Mouse (Mus musculus) cerebellum, adult 11-12 months (tissue): ENCODE measurements around the gene Chrm3.

Experiments used
- DNase-seq: peaks from one replicate; pipeline ENCODE4 v3.0.0; 2022

Chrm3 gene

DNA sequence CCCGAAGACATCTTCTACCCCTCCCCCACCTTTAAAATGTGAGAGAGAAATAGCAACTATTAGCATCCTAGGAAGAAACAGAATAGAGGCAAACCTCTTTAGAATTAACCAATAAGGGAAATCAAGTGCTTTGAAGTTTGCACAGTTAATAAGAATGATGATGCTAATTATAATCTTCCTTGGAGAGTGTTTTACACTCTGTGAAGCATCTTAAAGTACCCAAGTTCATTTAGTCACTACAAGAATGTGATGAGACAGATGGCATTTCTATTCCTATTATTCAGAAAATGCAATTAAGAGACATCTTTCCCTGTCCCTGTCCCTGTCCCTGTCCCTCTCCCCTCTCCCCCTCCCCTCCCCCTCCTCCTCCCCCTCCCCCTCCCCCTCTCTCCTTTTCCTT lies 382.9 kb downstream of the Chrm3 start:
- DNase-seq = no peak

DNA sequence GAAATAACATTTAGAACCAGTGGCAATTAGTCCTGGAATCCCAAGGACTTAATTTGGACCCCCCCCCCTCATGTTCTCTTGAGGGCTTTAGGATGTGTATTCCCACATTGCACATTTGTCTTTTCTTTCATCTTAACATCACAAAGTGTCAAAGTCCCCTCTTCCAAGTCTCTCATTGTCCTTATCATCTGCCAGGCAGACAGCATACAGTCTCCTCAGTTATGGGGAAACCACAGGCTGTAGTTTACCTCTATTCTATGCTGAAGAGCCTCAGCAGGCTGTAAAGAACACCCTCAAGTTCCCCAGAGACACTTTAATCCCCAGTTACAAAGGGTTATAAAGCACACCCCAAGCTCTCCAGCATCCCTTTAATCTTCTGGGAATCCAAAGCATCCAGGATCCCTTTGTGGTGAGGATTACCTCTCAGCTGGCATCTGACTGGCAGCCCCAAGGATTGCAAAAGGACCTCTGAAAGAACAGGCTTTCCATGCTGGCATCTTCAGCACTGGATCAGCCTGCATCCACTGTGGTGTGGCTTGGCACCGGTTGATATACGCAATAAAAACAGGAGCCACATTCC lies 386.8 kb downstream of the Chrm3 start:
- no peak for DNase-seq

DNA sequence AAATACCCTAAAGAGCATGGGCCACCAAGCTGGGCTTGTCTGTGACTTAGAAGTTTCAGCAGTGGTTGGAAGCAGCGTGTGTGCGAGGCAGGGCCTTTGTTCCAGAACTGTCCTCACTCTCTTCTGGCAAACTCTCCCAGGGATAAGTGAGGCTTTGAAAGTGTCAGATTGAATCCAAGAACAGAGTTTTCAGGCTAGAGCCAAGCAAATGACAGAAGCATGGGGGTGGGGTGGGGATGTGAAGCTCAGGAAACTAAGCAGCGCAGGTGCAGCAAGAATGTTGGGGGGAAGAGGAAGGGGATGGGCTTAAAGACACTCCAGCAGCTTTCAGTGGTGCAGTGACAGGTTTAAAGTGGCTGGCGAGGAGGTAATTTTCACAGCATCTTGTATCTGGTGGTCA lies 388.8 kb downstream of the Chrm3 start:
- no peak for DNase-seq

DNA sequence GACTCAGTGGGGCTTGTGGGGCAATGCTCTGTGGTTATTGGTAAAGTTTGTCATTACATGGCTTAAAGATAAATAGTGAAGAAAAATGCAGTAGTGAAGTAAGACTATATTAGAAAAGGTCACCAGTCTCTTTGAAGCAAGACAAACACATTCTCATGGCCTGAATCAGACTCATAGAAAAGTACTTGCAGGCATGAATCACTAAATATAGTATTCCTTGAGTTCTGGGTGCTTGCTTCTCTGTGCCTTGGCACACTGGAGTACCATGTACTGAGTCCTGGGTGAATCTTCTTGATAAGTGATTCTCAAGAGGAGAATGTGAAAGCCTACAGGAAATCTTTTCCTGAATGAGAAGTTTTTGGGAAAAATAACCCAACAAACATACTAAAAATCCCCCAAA lies 408.0 kb downstream of the Chrm3 start:
- DNase-seq = no peak

DNA sequence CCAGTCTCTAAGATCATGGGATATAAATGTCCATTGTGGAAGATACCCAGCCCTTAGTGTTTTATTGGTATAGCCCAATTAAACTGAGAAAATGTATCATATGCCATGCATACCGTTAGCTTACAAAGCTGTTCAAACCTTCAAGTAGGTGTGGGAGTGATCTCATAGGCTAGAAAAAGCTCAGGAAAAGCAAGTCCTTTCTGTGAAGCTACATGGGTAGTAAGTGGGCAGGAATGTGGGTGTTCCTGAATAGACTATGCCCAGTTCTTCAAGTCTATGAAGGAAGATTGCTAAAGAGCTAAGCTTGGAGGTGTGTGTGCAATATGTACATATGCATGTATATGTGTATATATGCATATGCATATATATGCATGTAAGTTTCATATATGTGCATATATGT lies 409.3 kb downstream of the Chrm3 start:
- no peak for DNase-seq

DNA sequence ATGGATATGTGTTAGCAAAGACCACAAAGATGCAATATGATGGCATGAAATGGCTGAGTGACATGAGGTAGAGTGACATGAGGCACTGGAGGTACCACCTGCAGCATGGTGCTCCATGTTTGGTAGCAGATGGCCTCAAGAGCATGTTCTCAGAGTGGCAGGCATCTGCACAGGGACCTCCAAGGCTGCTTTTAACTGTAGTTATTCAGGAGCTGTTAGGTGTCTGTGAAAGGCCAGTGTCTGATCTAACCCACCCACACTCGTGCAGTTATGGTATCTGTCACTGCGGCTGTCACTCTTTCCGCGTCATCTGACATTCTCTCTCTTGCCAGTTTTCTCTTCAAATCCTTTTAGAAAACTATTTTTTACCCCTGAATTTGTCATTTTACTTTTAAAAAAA lies 411.6 kb downstream of the Chrm3 start:
- DNase-seq = no peak

DNA sequence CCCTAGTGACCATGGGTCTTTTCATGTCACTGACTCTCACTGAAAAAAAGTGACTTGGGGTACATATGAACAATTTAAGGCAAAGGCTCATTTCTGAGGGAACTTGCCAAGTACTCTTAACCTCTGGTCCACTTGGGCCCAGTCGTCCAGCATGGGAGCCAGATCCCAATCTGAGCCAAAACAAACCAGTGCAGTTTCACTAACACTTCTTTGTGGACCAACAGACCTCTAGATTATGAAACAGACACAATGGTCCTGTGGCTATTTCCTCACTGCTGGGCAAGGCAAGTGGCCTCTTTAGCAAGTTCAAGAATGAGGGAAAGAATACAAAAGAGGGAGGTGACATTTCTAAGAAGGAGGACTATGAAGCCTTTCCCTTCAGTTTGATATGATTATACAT lies 420.5 kb downstream of the Chrm3 start:
- DNase-seq = no peak

DNA sequence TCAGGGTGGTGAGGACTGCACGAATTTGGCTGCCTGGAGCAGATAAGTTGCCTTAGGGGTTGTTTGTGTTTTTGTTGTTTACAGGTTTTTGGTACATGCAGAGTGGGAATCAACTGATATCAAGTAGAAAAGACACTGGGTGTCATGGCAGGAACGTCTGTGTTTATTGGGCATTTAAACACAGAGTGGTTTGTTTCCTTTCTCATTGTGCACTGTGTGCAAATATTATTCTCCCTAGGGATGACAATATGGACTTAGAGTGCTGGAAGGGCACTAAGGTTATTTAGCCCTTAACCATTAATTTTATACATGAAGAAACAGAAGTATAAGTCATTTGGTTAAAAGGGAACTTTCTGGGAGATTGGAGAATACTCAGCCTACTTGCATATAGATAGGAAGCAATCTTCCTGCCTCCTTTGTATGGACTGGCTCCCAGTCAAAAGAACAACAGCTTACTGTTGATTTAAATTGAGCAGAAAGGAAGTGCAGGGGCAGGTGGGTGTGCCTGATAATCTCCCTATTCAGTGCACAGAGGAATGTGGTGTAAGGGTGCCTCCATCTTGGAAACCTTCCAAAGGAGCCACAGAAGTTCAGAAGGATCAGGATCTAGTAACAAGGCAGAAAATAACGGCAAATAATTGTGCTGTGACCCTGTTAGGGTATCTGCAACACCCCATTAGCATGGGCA lies 421.7 kb downstream of the Chrm3 start:
- DNase-seq = no peak

DNA sequence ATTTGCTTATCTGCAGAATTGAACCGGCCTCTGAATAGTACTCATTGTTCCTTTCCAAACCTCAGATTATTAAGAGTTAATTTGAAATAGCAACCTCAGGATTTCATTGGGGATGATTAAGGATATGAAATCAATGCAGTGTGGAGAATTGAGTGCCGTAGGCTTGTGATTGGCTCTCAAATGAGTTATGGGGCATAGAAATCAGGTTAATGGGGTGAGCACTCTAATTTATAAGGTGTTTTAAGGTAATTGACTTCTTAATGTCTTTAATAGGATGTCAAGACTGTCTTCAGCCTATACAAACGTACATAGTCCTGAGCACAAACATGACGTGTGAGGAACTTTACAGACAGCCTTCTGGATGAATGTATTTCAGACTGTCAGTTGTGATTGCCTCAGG lies 427.9 kb downstream of the Chrm3 start:
- DNase-seq = no peak

DNA sequence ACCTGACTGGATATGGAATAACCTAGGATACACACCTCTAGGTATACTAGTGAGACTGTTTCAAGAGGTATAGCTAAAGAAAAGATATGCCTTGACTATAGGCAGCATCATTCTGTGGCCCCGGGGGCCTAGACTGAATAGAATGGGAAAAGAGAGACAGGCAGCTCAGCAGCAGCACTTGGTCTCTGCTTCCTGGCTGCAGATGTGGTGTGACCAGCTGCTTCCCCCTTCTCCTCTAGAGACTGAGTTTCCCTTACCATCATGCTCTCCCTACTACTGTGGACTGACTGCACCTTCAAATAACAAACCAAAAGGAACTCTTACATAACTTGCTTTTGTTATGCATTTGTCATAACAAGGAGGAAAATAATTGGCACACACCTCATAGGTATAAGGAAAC lies 430.0 kb downstream of the Chrm3 start:
- DNase-seq = no peak

DNA sequence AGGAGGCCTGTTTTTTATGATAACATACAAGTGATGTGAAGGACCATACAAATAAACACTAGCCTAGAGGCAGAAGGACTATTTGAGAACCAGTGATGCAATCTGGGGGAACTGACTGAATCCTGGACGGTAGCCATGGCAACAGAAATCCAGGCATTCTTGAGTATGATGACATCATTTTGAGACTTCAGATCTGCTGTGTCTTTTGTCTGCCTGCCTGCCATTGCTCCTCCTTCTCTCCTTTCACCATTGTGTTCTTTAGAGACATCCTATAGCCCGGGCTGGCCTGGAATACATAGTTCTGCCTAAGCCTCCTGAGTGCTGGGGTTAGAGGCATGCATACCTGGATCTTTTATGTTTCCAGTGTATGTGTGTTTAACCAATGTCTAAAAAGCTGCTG lies 430.7 kb downstream of the Chrm3 start:
- no peak for DNase-seq

DNA sequence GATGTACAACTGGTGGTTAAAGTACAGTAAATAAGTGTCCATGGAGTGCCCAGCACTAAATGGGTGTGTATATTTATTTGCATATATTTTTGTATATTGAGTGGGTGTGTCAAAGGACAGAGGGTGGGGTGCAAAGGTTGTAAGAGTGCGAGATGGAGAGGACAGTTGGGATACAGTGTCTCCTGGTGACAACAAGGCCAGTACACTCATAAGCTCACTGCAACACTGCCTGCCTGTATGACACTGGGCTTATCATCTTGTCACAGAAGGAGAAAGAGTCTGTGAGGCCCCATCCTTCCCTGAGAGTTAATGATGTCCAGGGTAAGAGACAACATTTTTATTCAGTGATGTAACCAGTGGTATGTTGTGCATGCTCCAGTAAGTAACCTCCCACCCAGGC lies 439.5 kb downstream of the Chrm3 start:
- no peak for DNase-seq

DNA sequence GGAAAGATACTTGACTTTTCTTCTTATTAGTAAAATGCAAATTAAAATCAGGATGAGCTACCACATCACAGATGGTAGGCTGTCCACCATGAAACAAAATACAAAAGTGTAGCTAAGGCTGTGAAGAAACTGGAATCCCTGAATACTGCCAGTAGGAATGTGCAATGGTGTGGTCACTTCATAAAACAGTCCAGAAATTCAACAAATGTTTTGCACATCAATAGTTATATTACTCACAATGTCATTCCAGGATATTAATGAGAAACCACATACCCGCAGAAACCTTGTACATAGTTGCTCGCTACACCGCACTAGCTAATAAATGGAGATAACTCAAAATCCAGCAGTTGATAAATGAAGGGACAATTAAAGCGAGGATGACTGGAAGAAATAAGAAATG lies 447.9 kb downstream of the Chrm3 start:
- DNase-seq = no peak

DNA sequence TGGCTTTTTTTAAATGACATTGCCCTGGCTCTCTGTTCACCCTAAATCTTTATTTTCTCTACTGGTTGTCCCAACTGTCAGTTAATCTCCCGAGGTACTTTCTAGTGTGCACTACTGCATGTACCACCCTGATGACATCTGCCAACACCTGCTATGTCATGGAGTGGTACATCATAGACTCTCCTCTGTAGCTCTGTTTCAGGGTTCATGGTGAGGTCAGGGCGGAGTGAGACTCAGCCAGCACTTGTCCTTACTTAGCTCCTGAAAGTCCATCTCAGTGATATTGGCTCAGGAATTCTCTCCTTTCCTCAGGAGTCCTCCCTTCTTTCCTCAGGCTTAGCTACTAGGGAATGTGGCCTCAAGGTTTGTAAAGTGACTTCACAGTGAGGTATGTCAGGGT lies 451.9 kb downstream of the Chrm3 start:
- DNase-seq = no peak

DNA sequence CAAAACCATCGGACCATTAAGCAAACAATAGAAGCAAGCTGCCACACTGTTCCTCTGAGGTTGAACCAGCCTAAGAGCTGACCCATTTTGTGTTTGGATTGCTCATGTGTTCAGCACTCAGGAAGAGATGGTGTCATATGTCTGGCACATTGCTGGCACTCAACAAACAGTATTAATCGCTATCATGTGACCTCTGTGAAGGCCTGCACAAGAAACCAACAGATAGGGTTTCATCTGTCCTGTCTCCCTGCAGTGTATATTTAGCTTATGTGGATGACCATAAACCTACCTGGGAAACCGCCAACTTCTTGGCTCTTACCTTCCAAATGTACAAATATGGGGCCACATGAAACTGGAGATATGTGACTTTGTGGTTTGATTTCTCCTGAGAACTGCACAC lies 453.4 kb downstream of the Chrm3 start:
- DNase-seq = no peak

DNA sequence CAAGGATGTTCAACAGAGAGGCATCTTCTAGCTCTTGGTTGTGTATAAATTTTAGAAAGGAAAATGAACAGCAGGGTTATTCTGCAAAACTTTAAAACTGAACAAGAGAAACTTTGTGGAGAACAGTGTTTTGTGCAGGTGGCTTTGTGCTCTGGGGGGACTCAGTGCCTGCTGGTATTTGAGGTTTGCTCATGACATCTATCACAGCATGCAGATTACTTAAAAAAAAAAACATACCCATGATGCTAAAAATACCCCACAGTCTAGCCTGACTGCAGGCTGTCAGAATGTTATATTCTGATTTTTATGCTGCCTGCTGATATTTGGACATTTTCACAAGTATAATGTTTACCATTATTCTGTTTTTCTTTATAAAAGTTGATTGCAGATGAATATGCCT lies 456.2 kb downstream of the Chrm3 start:
- DNase-seq = no peak

DNA sequence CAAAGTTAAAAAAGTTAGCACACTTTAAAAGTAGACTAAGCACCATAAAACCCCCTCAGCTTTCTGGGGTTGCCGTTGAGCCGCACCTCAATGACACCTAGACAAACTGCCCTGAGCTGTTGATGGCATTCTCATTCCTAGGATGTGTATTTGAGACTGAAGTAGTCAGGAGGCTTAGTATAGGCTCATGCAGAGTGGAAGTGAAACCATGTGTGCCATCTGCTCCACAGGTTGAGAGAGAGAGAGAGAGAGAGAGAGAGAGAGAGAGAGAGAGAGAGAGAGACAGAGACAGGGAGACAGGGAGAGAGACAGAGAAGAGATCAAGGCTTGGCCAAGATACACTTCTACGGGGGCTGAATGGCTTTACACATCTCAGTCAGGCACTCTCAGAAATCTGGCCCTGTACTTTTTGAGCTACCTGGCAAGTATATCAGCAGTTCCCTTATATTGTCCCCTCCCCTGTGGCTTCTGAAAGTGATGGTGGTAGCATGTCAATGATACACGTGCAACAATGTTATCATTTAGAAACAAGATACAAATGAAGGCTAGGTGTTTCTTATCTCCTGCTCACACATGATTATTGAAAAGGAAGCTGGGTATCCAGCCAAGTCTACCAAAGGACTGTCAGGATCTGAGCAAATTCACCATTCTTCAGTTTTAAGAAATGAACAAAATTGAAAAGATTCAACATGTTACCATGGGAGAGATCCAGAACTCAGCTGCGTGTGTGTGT lies 459.8 kb downstream of the Chrm3 start:
- DNase-seq = no peak

DNA sequence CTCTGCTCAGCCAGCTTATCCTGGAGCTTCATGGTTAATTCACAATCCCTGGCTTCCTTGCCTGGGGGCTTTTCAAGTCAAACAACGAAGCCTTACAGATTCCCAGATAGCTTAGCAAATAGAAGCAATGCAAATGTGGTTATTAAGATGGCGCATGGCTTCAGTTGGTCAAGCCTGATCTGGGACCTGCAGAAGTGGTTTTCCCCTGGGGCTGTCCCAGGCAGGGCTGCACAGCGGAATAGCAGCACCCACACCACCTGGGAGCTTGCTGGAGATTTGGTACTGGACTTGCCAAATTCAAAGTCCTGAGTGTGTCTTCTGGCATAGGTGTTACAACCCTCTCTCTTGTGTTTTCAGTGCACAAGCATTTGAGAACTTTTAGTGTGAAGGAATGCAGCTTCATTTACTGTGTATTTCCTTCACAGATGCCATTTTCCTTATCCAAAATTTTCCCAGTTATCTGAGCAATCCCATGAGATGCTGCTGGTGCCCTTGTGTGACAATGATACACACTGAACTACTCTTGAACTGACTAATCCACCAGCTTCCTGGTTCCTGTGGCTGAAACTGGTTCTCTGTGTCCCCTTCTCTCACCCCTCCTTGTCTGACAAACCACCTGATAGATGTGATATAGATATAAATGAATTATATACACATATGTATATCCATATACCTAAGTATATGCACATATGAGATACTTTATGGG lies 461.8 kb downstream of the Chrm3 start:
- DNase-seq = no peak

DNA sequence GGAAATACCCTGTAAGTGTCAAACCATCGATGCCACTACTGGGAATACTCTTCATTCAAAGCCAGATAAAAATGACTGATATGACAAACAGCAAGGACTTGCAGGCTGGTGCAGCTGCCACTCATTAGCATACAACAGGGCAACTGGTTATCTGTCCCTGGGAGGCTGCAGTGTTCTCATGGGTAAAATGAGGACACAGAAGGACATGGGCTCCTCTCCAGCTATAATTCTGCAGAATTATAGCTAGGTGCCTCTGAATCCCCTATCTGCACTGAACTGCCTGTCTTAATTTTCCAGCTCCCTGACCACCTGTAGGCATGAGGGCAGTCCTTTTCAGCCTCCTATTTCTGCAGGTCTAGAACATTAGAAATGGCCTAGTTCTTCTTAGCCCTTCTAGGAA lies 463.4 kb downstream of the Chrm3 start:
- DNase-seq = no peak

DNA sequence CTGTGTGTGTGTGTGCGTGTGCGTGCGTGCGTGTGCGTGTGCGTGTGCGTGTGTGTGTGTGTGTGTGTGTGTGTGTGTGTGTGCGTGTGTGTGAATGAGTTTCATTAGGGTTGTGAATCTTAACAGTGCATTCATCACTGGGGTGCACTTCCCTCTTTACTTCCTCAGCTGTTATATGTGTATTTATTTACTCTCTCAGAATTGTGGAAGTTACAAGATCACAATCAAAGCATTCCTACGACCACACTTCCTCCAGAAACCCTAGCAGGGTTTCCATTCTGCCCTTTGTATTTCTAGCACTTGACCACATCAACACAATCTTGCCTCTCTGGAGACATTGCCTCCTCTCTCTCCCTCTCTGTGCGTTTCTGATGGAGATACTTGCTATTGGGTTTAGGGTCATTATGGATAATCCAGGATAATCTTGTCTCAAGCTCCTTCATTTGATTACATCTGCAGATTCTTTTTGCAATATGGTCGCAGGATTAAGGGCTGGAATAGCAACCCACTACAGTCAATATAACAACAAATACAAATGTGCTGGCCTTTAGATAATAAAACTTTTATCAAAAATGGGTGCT lies 465.5 kb downstream of the Chrm3 start:
- no peak for DNase-seq

DNA sequence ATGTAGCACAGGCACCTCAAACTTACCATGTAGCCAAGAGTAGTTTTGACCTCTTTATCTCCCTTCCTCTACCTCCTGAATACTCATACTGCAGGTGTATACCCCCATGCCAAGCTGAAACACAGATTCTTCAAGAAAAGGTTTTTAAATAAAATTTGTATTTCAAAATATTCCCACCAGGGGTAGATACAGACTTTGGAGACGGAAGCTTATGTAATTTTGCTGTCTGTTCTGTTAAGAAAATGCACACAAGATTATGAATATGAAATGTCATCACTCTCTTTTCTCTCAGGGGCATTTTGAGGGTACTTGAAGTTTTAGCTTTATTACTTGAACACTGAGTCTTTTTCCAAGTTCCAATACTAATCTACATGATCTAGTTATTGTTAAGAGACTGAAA lies 469.6 kb downstream of the Chrm3 start:
- DNase-seq = no peak

DNA sequence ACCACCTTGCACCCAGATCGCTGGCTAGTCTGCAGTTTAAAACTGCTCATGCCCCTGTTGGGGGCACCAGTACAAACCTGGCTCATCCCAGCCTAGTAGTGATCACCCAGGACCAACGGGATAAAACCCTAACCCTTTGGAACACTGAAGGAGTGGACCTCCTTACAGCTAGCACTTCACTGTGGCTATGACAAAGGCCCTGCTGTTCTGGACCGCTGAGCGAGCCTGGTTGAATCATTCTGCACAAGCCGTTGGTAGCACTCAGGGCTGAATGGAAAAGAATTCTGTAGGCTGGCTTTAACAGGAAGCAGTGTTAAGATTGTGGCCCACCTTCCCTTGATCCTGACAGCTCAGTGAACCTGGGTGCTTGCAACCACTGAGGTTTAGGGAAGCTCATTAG lies 470.2 kb downstream of the Chrm3 start:
- no peak for DNase-seq

DNA sequence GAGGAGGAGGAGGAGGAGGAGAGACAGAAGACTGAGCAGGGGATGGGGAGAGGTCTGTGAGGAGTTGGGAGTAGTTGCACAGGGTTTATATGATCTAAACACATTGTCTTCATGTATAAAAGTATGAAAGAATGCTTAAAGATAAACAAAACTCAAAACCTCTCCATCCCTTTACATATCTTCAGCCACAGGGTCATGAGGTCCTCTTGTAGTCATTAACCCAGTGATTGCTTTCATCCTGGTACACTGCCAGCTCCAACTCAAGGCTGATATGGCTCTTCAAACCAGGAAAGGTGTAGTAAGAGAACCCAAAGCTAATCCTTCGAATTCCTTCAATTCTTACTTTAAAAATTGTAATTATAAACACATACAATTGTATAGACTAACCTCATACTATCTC lies 470.7 kb downstream of the Chrm3 start:
- DNase-seq = no peak

DNA sequence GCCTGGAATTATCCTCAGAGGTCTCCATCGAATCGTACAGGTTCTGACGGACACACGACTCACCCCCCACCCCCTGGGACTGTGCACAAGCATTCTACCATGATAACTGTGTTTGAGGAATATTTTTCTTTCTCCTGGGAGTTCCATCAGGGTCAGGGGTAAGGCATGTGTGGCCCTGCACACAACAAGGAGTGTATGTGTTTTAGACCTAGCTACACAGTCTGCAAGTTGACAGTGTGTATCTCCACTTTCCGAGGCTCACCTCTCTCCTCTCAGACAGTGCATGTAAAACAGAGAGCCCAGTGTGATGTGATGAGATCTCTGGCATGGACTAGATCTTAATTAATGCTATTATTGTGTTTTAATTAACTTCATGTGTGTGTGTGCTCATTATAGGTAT lies 472.4 kb downstream of the Chrm3 start:
- DNase-seq = no peak
